Mouse (Mus musculus): Measurements from ENCODE around the gene Herc2.

GRCm38 (mm10) chr7:56015172-56015571 lies 34.8 kb upstream of the Herc2 start:
- TF ChIP-seq GATA1 (IDR thresholded peaks at IDR 0.05; ENCODE audit: borderline replicate concordance, low read length) = no peak
- no peak for TF ChIP-seq CTCF (IDR thresholded peaks at IDR 0.05; ENCODE audit: low read depth, low read length)
- no peak for TF ChIP-seq POLR2AphosphoS5 (IDR thresholded peaks at IDR 0.05; ENCODE audit: insufficient replicate concordance, low read depth, low read length)
- TF ChIP-seq GATA2 (IDR thresholded peaks at IDR 0.05; ENCODE audit: borderline replicate concordance, low read depth, low read length) = no peak
